Mouse (Mus musculus) urinary bladder, postnatal 10 days (tissue): Measurements from ENCODE around the gene Rad52.

ENCODE experiments used
- DNase-seq: peaks from one replicate; pipeline ENCODE4 v3.0.0; 2022; ENCODE audit warnings: low spot score

Gene Rad52

DNA sequence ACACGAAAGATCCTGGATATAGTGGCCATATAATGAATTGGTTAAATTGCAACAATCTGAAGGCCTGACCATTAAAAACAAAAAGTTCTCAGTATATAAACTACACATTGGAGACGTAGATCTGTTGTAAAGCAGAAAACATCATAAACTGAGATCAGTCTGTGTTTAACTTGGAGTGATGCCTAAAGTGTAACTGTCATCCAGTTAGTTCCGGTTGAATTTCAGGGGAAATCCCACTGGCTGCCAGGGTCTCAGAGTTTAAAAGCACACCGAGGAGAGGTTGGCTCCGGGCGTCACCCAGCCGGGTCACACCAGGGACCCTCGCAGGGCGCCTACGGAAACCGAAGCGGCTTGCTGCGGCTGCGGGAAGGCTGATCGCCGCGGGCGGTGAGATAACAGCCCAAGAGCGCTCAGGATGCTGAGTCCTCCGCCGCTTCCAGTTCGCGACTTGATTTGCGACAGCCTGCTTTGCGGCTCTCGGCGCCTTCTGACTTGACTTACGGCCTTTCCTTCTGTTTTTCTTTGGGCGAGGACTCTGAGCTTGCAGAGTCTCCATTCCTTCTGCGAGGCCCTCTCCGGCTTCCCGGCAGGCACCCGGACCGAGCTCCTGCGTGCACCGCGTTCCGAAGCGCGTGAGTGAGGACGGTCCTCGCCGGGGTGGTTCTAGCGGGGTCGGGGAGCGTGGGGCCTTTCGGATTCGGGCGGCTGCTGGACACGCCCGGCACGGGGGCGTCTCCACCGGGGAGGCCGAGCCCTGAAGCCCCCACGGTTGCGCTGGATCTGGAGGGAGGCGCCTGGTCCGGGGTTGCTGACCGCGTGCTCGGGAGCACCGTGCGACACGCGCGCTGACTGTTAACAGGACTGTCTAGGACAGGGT is at the start of gene Rad52:
Gene Rad52 (plus strand): TSS at position 495 of the 877 bp plus-strand sequence.
- peak; percentile 30 for DNase-seq

GRCm38 (mm10) chr6:119854156-119854555 is 48.3 kb upstream of the Rad52 start:
- no peak for DNase-seq

- no peak for DNase-seq
Observed at GRCm38 (mm10) chr6:119855471-119855870, 47.0 kb upstream of the Rad52 start.

DNA sequence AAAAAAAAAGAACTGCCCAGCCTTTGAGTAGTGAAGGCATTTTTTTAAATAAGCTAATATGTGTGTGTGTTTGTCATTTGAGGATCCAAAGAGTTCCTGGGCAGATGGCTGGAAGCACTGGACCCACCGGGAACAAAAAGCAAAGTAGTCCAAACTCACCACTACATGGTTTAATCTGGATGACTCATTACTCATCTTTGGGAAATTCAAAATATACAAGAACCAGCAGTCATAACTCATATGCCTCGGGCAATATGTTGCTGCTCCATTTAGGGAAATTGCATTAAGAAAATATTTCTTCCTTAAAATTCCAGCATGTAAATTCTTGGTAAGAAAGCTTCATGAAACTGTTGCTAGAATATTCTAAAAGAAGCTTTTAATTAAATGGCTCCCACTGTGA is 42.3 kb upstream of the Rad52 start:
- DNase-seq: no peak

DNA sequence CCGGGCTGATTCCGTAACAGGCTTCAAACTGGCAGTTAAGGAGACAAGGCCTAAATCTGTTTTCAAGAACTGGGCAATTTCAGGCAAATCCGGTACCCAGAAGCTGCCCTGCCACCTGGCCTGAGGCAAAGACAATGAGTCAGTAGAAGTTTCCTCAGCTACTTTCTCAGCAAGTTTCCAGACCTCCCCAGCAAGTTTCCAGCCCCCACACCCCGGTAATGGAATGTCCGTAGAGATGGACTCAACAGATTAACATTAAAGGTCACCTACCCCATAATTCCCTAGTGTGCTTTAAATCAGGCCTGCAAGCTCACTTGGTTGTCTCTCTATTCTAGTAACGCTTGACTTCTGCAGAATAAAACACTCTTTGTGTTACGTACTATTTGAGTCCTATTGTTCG is 41.0 kb upstream of the Rad52 start:
- DNase-seq: no peak

DNA sequence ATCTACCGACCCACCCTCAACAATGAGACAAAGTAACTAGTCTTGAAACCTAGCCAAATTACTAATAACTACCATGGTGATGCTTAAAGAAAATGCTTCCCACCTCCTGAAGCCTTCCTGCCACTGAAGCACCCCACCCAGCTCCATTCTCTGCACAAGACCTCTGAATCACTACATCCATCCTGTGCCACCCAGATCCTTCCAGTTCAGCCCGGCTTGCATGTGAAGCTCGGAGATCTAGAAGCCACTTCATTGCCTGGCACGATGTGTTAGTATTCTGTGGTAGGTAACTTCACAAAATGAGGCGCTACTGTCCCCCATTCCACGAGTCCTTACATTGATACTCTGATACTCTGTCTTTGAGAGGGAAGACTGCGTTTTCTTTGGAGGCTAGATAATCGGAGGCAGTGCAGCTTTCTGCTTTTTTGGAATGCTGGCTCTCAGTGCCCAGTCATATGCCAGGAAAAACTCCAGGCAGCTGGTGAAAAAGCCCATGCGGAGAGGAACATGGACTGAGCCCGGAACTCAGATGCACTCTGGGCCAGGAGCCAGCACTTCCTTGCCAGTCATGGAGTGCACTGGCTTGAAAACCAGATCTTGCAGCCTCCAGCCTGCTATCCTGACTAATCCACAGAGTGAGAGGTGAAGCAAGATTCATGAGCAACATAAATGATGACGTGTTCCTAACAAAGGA is 38.0 kb upstream of the Rad52 start:
- DNase-seq: no peak

DNA sequence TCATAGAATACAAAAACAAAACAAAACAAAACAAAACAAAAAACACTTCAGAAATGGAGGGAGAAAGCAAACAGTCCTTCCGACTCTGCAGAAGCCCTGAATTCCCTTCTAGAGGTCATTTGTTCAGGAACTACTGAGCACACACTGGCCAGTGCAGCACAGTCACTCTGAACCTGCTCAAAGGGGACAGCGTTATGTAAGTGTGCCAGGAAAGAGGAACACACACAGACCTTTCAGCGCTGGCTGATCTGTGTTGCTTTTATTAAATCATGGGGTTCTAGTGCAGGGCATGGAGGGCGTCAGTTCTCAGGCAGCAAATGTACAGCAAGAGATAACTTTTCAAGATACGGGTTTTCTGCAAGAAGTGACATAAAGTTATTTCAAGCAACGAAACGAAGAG is 19.3 kb upstream of the Rad52 start:
- DNase-seq: no peak

DNA sequence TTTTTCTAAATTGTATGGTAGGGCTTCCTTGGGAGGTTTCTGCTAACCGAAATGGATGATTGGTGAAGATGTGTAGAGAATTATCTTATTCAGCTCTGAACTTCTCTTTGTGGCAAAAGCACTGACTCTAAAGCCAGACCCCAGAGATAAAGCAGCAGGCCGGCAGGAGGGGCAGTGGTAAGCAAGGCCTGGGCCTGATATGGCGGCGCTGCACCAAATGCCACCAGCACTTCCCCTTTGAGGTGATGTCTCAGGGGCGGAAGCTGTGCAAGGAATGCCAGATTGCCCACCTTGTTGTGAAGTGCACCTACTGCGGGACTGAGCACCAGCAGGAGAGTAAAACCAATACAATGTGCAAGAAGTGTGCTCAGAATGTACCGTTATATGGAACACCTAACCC is 9.8 kb upstream of the Rad52 start:
- no peak for DNase-seq

DNA sequence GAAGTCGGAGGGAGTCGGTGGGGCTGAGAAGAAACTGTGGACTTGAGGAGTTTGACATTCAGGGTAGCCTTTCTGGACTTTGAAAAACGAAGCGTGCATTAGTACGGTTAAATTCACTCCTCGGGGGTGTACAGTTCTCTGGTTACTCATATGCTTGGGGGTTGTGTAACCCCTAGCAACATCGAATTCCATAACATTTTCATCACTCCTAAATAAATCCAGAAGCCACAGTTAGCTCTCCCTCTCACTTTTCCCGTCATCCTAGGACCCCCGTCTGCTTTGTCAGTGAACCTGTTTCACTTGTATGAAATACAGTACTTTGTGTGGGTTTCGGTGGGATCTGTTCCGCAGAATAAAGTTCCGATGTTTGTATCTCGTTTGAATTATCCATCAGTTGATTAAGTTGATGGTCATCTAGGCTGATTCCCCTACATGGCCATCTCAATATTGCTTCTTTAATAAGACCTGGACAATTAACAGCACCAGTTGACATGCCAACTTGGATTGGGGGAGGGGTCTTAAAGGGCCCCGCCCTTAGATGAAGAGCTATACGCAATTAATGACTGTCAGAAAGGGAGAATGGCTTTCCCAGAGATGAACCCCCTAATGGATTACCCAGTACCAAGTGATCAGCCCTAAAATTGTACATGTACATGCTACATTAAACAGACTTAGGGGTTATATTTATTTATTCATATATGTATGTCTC is 737 bp downstream of the Rad52 start:
- no peak for DNase-seq

GRCm38 (mm10) chr6:119905461-119905860 is 3.0 kb downstream of the Rad52 start:
- DNase-seq: no peak

DNA sequence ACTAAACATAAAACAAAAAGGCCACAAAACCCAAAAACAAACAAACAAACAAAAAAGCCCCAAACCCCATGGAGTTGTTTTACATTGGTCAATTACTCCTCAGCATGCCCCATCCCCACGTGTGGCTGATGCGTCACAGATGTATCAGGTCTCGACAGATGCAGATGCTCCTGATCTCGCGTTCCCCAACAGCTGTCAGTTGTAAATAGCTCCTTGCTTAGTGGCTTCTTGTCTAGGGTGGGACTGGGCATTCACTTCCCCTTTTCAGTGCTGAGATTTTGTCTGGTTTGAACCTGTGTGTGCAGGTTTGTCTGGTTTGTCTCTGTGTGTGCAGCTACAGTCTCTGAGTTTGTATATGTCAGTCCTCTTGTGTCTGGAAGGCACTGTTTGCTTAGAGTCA is 9.5 kb downstream of the Rad52 start:
- no peak for DNase-seq

DNA sequence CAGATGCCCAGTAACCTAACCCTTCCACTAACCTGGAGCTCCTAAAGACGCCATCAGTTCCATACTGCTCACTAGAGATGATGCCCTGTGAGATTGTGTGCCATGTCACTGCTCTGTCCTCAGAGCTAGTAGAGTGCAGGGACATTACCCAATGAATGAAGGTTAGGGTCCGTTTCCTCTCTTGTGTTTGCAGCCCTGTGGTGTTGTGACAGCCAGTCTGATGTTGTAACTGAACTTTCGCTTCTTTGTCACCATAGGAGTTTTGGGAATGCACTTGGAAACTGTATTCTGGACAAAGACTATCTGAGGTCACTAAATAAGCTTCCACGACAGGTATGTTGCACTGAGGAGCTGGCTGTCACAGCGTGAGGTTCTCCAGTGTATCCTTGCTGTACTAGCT is 13.2 kb downstream of the Rad52 start:
- DNase-seq: no peak

DNA sequence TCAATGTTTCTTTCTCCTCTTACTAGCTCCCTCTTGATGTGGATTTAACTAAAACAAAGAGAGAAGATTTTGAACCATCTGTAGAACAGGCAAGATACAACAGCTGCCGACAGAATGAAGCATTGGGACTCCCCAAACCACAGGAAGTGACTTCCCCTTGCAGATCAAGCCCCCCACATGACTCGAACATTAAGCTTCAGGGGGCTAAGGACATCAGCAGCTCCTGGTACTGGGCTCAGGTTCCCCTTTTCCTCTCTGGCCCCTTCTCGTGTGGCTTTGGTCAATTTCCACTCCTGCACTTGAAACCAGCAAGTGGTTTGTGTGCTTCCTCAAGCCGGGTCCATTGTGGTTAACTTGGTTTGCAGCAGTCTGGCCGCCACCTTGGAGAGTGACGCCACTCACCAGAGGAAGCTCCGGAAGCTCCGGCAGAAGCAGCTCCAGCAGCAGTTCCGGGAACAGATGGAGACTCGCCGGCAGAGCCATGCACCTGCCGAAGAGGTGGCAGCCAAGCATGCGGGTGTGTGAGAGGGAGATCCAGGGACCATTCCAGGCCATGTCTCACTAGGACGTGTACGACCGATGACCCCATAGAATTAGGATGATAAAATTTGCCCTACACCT is 16.2 kb downstream of the Rad52 start:
- no peak for DNase-seq

DNA sequence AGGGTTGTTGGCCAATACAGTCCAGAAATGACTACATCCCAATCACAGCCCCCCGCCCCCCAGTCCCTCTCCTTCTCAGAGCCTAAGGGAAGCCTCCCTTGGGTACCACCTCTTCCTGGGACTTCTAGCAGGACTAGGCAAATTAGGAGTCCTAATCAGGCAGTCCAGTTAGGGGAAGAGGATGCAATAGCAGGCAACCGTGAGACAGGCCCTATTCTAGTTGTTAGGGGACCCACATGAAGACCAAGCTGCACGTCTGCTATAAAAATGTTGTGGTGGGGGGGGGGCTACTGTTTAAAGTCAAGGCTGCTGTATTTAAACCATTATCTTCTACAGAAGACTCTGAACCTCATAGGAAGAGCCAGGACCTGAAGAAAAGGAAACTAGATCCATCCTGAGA is 19.6 kb downstream of the Rad52 start:
- DNase-seq: no peak

GRCm38 (mm10) chr6:119922544-119922943 is 20.0 kb downstream of the Rad52 start:
- no peak for DNase-seq

- DNase-seq: no peak
Observed at GRCm38 (mm10) chr6:119924235-119925005, 21.9 kb downstream of the Rad52 start.
